Mouse (Mus musculus) small intestine, adult 2 months (tissue): Measurements from ENCODE around the gene Dusp10.

Source experiments
- CTCF ChIP-seq: fragments of 200-500 bp; IDR thresholded peaks from 2 replicates; pipeline ENCODE4 v1.5.1; 2012; ENCODE audit warnings: low read depth, mild to moderate bottlenecking, control low read depth, inconsistent platforms, low read length, moderate library complexity, mixed read lengths; ENCODE audit not compliant: insufficient replicate concordance, insufficient read length; ENCODE audit errors: extremely low read depth
- POLR2A ChIP-seq: fragments of 200-500 bp; IDR thresholded peaks from 2 replicates; pipeline ENCODE4 v1.6.1; 2012; ENCODE audit warnings: low read depth, mild to moderate bottlenecking, control low read depth, inconsistent platforms, low read length, moderate library complexity

- TF ChIP-seq CTCF (no peak), POLR2A (no peak)
Measured at GRCm38 (mm10) chr1:184066460-184067287, 53.6 kb downstream of the Dusp10 start.
